Mouse (Mus musculus) neural tube, embryonic 12.5 days (tissue): ENCODE data around the gene Ptbp1. TPM values are rescaled to one million over a fixed set of nuclear protein-coding genes. Genes with fewer than 3 reads are reported as not detected.
"Not testable (repeated sequence)": the region's sequence is repeated elsewhere in the genome, so short reads cannot be mapped to it uniquely, and the experiment has no call there.

Experiments used
- ATAC-seq: fragments of 200-750 bp; cut with Nextera tagmentation; 2 replicates; pipeline ENCODE4 v1.8.0; 2017; ENCODE audit warnings: low read depth, mild to moderate bottlenecking, moderate TSS enrichment, moderate library complexity; ENCODE audit not compliant: low FRiP score
- H3K27ac ChIP-seq: fragments of 300-500 bp; sonication (generic); 2 replicates; pipeline ENCODE4 v1.5.1; 2016
- H3K27me3 ChIP-seq: fragments of 300-500 bp; sonication (generic); replicated peaks from 2 replicates; pipeline ENCODE4 v1.6.1; 2016; ENCODE audit warnings: mild to moderate bottlenecking
- H3K36me3 ChIP-seq: fragments of 300-500 bp; sonication (generic); 2 replicates; pipeline ENCODE4 v1.6.1; 2016; ENCODE audit warnings: mild to moderate bottlenecking
- H3K4me1 ChIP-seq: fragments of 300-500 bp; sonication (generic); 2 replicates; pipeline ENCODE4 v1.6.1; 2016
- H3K4me2 ChIP-seq: fragments of 300-500 bp; sonication (generic); replicated peaks from 2 replicates; pipeline ENCODE4 v1.6.1; 2016; ENCODE audit warnings: mild to moderate bottlenecking
- H3K4me3 ChIP-seq: fragments of 300-500 bp; sonication (generic); 2 replicates; pipeline ENCODE4 v1.5.1; 2016
- H3K9ac ChIP-seq: fragments of 300-500 bp; sonication (generic); 2 replicates; pipeline ENCODE4 v1.6.1; 2016; ENCODE audit warnings: mild to moderate bottlenecking
- H3K9me3 ChIP-seq: fragments of 300-500 bp; sonication (generic); 2 replicates; pipeline ENCODE4 v1.6.1; 2016; ENCODE audit warnings: mild to moderate bottlenecking
- WGBS: fragments of 180-500 bp; shearing (Covaris S2); methylation state at CpG from one replicate; pipeline ENCODE4 v1.1.7; 2016; 5-methylcytosine and 5-hydroxymethylcytosine counted together
- polyA plus RNA-seq: library from polyadenylated mRNA; unstranded; fragments of >200 nt; fragmentation: Nextera tagmentation; extraction: Ambion mirVana; gene quantifications from 2 replicates; pipeline ENCODE4 v1.2.1, GENCODE M21; 2016

Gene Ptbp1
- polyA plus RNA-seq, 1 experiment from 2014 or later = 189 TPM

GRCm38 (mm10) chr10:79877174-79877573, 22.9 kb downstream of the Ptbp1 start:
- no peak for ATAC-seq
- no peak overlapping the region for H3K27ac ChIP-seq
- no peak overlapping the region for H3K4me3 ChIP-seq
- 54% methylated on average over 1 of the region's 1 CpGs for WGBS
- H3K9ac ChIP-seq = no peak overlapping the region
- H3K36me3 ChIP-seq = no peaks in the 10 kb centered on the region
- H3K27me3 ChIP-seq = peaks cover 14% of the 10 kb centered on the region
- H3K4me2 ChIP-seq = no peak overlapping the region
- H3K4me1 ChIP-seq = peaks cover 31% of the 10 kb centered on the region
- H3K9me3 ChIP-seq = no peaks in the 10 kb centered on the region

GRCm38 (mm10) chr10:79877757-79878156, 23.5 kb downstream of the Ptbp1 start:
- Histone ChIP-seq H3K4me3 (no peak overlapping the region), H3K9ac (no peak overlapping the region), H3K27ac (no peak overlapping the region), H3K4me1 (peaks cover 29% of the 10 kb centered on the region), H3K9me3 (no peaks in the 10 kb centered on the region), H3K27me3 (peaks cover 20% of the 10 kb centered on the region), H3K36me3 (no peaks in the 10 kb centered on the region), H3K4me2 (no peak overlapping the region)
- WGBS = 47% methylated on average over 12 of the region's 12 CpGs
- ATAC-seq = no peak

GRCm38 (mm10) chr10:79879527-79879926, 25.3 kb downstream of the Ptbp1 start:
- H3K27ac ChIP-seq = no peak overlapping the region
- H3K36me3 ChIP-seq = no peaks in the 10 kb centered on the region
- no peak for ATAC-seq
- peaks cover 23% of the 10 kb centered on the region for H3K4me1 ChIP-seq
- H3K4me3 ChIP-seq = no peak overlapping the region
- no peaks in the 10 kb centered on the region for H3K9me3 ChIP-seq
- H3K9ac ChIP-seq = no peak overlapping the region
- no peak overlapping the region for H3K4me2 ChIP-seq
- peaks cover 26% of the 10 kb centered on the region for H3K27me3 ChIP-seq
- WGBS = 40% methylated on average over 3 of the region's 3 CpGs

GRCm38 (mm10) chr10:79880721-79881120, 26.5 kb downstream of the Ptbp1 start:
- no peaks in the 10 kb centered on the region for H3K9me3 ChIP-seq
- no peak overlapping the region for H3K27ac ChIP-seq
- H3K36me3 ChIP-seq = no peaks in the 10 kb centered on the region
- no peak for ATAC-seq
- peaks cover 26% of the 10 kb centered on the region for H3K27me3 ChIP-seq
- no peak overlapping the region for H3K9ac ChIP-seq
- H3K4me2 ChIP-seq = no peak overlapping the region
- H3K4me3 ChIP-seq = no peak overlapping the region
- WGBS = 18% methylated on average over 9 of the region's 9 CpGs
- peaks cover 14% of the 10 kb centered on the region for H3K4me1 ChIP-seq

- Histone ChIP-seq H3K4me3 (peak overlapping the region; percentile 7; the same call in 1 of the 2 replicates), H3K9ac (no peak overlapping the region; the same call in 1 of the 2 replicates), H3K4me1 (peaks cover 13% of the 10 kb centered on the region), H3K27me3 (peaks cover 26% of the 10 kb centered on the region), H3K4me2 (peak overlapping the region; percentile 49), H3K9me3 (no peaks in the 10 kb centered on the region), H3K27ac (no peak overlapping the region), H3K36me3 (no peaks in the 10 kb centered on the region)
- no peak for ATAC-seq
- WGBS = 6% methylated on average over 22 of the region's 22 CpGs
Measured at GRCm38 (mm10) chr10:79881981-79882380, 27.8 kb downstream of the Ptbp1 start.

GRCm38 (mm10) chr10:79883297-79884084, 29.3 kb downstream of the Ptbp1 start:
- ATAC-seq = peak; percentile 42; the same call in 1 of the 2 replicates

GRCm38 (mm10) chr10:79884446-79884845, 30.2 kb downstream of the Ptbp1 start:
- WGBS = 82% methylated on average over 4 of the region's 4 CpGs
- Histone ChIP-seq H3K4me2 (no peak overlapping the region), H3K9me3 (no peaks in the 10 kb centered on the region), H3K27ac (no peak overlapping the region), H3K36me3 (no peaks in the 10 kb centered on the region), H3K4me3 (no peak overlapping the region), H3K4me1 (peaks cover 9% of the 10 kb centered on the region), H3K27me3 (peaks cover 25% of the 10 kb centered on the region), H3K9ac (no peak overlapping the region)
- no peak for ATAC-seq

More at GRCm38 (mm10) chr10:79883297-79884084, 29.3 kb downstream of the Ptbp1 start:
- Histone ChIP-seq H3K9ac (peak overlapping the region; percentile 14; the same call in 1 of the 2 replicates), H3K4me2 (0 out of 2 replicates have a peak overlapping the region, but pooled peaks have one; percentile 6), H3K4me3 (no peak overlapping the region), H3K27me3 (peaks cover 26% of the 10 kb centered on the region), H3K36me3 (no peaks in the 10 kb centered on the region), H3K27ac (no peak overlapping the region), H3K4me1 (peaks cover 9% of the 10 kb centered on the region), H3K9me3 (no peaks in the 10 kb centered on the region)
- WGBS = 14% methylated on average over 22 of the region's 22 CpGs

GRCm38 (mm10) chr10:79884938-79885337, 30.7 kb downstream of the Ptbp1 start:
- ATAC-seq, H3K27ac ChIP-seq, H3K9ac ChIP-seq, H3K4me2 ChIP-seq, H3K9me3 ChIP-seq, H3K4me3 ChIP-seq, H3K36me3 ChIP-seq, H3K4me1 ChIP-seq: not testable (repeated sequence)
- H3K27me3 ChIP-seq = peaks cover 22% of the 10 kb centered on the region
- WGBS = 82% methylated on average over 3 of the region's 3 CpGs

- no peak for ATAC-seq
- H3K9ac ChIP-seq = no peak within 1 kb of the TSS
- no peak within 1 kb of the TSS for H3K27ac ChIP-seq
- no peaks in the 10 kb centered on the region for H3K36me3 ChIP-seq
- peaks cover 14% of the 10 kb centered on the region for H3K27me3 ChIP-seq
- peaks cover 9% of the 10 kb centered on the region for H3K4me1 ChIP-seq
- H3K4me2 ChIP-seq = no peak within 1 kb of the TSS
- 84% methylated on average over 6 of the region's 6 CpGs for WGBS
- H3K4me3 ChIP-seq = no peak within 1 kb of the TSS
- no peaks in the 10 kb centered on the region for H3K9me3 ChIP-seq
Measured at GRCm38 (mm10) chr10:79886054-79886453, 31.8 kb downstream of the Ptbp1 start, which contains the start of gene Elane. Gene Elane, plus strand, starts transcription at chr10:79886247.

GRCm38 (mm10) chr10:79886611-79887010, 32.4 kb downstream of the Ptbp1 start:
- Histone ChIP-seq H3K36me3 (no peaks in the 10 kb centered on the region), H3K9me3 (no peaks in the 10 kb centered on the region), H3K4me1 (peaks cover 9% of the 10 kb centered on the region), H3K27ac (no peak overlapping the region), H3K9ac (no peak overlapping the region), H3K4me3 (no peak overlapping the region), H3K4me2 (no peak overlapping the region), H3K27me3 (peaks cover 13% of the 10 kb centered on the region)
- 79% methylated on average over 8 of the region's 8 CpGs for WGBS
- no peak for ATAC-seq

GRCm38 (mm10) chr10:79889386-79889785, 35.2 kb downstream of the Ptbp1 start:
- Histone ChIP-seq H3K4me2 (no peak overlapping the region), H3K27me3 (peaks cover 3% of the 10 kb centered on the region; the same call in 1 of the 2 replicates), H3K27ac (no peak overlapping the region), H3K4me1 (no peaks in the 10 kb centered on the region), H3K9ac (no peak overlapping the region), H3K4me3 (no peak overlapping the region), H3K9me3 (no peaks in the 10 kb centered on the region), H3K36me3 (peaks cover 4% of the 10 kb centered on the region; the same call in 1 of the 2 replicates)
- ATAC-seq = no peak
- WGBS = 82% methylated on average over 2 of the region's 2 CpGs

GRCm38 (mm10) chr10:79890670-79891069, 36.4 kb downstream of the Ptbp1 start, which contains the start of gene Cfd:
Gene Cfd, plus strand, starts transcription at chr10:79890853.
- no peak within 1 kb of the TSS for H3K27ac ChIP-seq
- H3K27me3 ChIP-seq = peaks cover 4% of the 10 kb centered on the region; the same call in 1 of the 2 replicates
- 43% methylated on average over 5 of the region's 5 CpGs for WGBS
- no peaks in the 10 kb centered on the region for H3K9me3 ChIP-seq
- no peak within 1 kb of the TSS for H3K4me3 ChIP-seq
- no peak within 1 kb of the TSS for H3K4me2 ChIP-seq
- peaks cover 14% of the 10 kb centered on the region for H3K36me3 ChIP-seq
- H3K9ac ChIP-seq = no peak within 1 kb of the TSS
- no peak for ATAC-seq
- H3K4me1 ChIP-seq = no peaks in the 10 kb centered on the region
